Mouse (Mus musculus) forebrain, postnatal 0 days (tissue): Measurements from ENCODE around the gene Gpatch2l. TPM values are rescaled to one million over a fixed set of nuclear protein-coding genes. Genes with fewer than 3 reads are reported as not detected.

Source experiments
- ATAC-seq: fragments of 200-750 bp; cut with Nextera tagmentation; 2 replicates; pipeline ENCODE4 v1.8.0; 2017; ENCODE audit warnings: mild to moderate bottlenecking, moderate library complexity
- DNase-seq: peaks from one replicate; pipeline ENCODE4 v3.0.0-alpha.2; 2015
- H3K27ac ChIP-seq: fragments of 300-500 bp; sonication (generic); 2 replicates; pipeline ENCODE4 v1.5.1; 2014; ENCODE audit warnings: low read depth, mild to moderate bottlenecking, antibody characterized with exemption, low read length, moderate library complexity, mixed read lengths
- H3K27me3 ChIP-seq: fragments of 300-500 bp; sonication (generic); 2 replicates; pipeline ENCODE4 v1.6.1; 2014; ENCODE audit warnings: mild to moderate bottlenecking, low read length, mixed read lengths; ENCODE audit not compliant: insufficient read depth
- H3K36me3 ChIP-seq: fragments of 300-500 bp; sonication (generic); 2 replicates; pipeline ENCODE4 v1.6.1; 2014; ENCODE audit warnings: mild to moderate bottlenecking, moderate library complexity; ENCODE audit not compliant: insufficient read depth
- H3K4me1 ChIP-seq: fragments of 300-500 bp; sonication (generic); 2 replicates; pipeline ENCODE4 v1.6.1; 2014; ENCODE audit warnings: antibody characterized with exemption; ENCODE audit not compliant: insufficient read depth
- H3K4me2 ChIP-seq: fragments of 300-500 bp; sonication (generic); 2 replicates; pipeline ENCODE4 v1.6.1; 2014; ENCODE audit warnings: low read depth, mild to moderate bottlenecking, moderate library complexity
- H3K4me3 ChIP-seq: fragments of 300-500 bp; sonication (generic); 2 replicates; pipeline ENCODE4 v1.5.1; 2014; ENCODE audit warnings: low read depth, low read length, mixed read lengths
- H3K9ac ChIP-seq: fragments of 300-500 bp; sonication (generic); 2 replicates; pipeline ENCODE4 v1.6.1; 2014; ENCODE audit warnings: mild to moderate bottlenecking
- H3K9me3 ChIP-seq: fragments of 300-500 bp; sonication (generic); 2 replicates; pipeline ENCODE4 v1.6.1; 2016; ENCODE audit warnings: low read length
- CTCF ChIP-seq: sonication (generic); IDR thresholded peaks from 2 replicates; pipeline ENCODE4 v1.5.1; 2016; ENCODE audit warnings: antibody characterized with exemption, control low read depth, low read depth
- WGBS: fragments of 180-500 bp; shearing (Covaris S2); extraction: QIAGEN DNeasy Blood & Tissue Kit; methylation state at CpG from one replicate; pipeline ENCODE4 v1.1.7; 2014; 5-methylcytosine and 5-hydroxymethylcytosine counted together
- polyA plus RNA-seq: library from polyadenylated mRNA; unstranded; fragments of >200 nt; fragmentation: Nextera tagmentation; extraction: Ambion mirVana; gene quantifications from 2 replicates; pipeline ENCODE4 v1.2.1, GENCODE M21; 2015
- total RNA-seq: library from RNA; depleted of rRNA; stranded (reverse); fragments of >200 nt; gene quantifications from 2 replicates; pipeline ENCODE4 v1.2.3, GENCODE M21; 2014

Gpatch2l gene
- total and polyA plus RNA-seq, 2 experiments from 2014 or later, result 21.5 to 41.0 TPM

- TF ChIP-seq CTCF, result no peak
- peak overlapping the region; percentile 74 for H3K9ac ChIP-seq
- WGBS, result 20% methylated on average over 7 of the region's 7 CpGs
- H3K4me2 ChIP-seq, result peak overlapping the region; percentile 95
- H3K4me1 ChIP-seq, result peaks cover 17% of the 10 kb centered on the region
- peaks cover 19% of the 10 kb centered on the region for H3K36me3 ChIP-seq
- peak overlapping the region; percentile 83 for H3K4me3 ChIP-seq
- H3K9me3 ChIP-seq, result no peaks in the 10 kb centered on the region
- H3K27me3 ChIP-seq, result no peaks in the 10 kb centered on the region
- DNase-seq (no peak), ATAC-seq (no peak)
- H3K27ac ChIP-seq, result no peak overlapping the region
Observed at GRCm38 (mm10) chr12:86242563-86242962, 905 bp downstream of the Gpatch2l start.

- no peak overlapping the region for H3K4me2 ChIP-seq
- H3K36me3 ChIP-seq, result peaks cover 19% of the 10 kb centered on the region
- no peak for TF ChIP-seq CTCF
- H3K27ac ChIP-seq, result no peak overlapping the region
- H3K9ac ChIP-seq, result no peak overlapping the region
- no peaks in the 10 kb centered on the region for H3K27me3 ChIP-seq
- H3K4me3 ChIP-seq, result no peak overlapping the region
- no peak for DNase-seq
- WGBS, result 95% methylated on average over 17 of the region's 17 CpGs
- peaks cover 17% of the 10 kb centered on the region for H3K4me1 ChIP-seq
- H3K9me3 ChIP-seq, result no peaks in the 10 kb centered on the region
- ATAC-seq, result no peak
Observed at GRCm38 (mm10) chr12:86243936-86244335, 2.3 kb downstream of the Gpatch2l start.

GRCm38 (mm10) chr12:86250183-86250582 lies 8.5 kb downstream of the Gpatch2l start:
- no peaks in the 10 kb centered on the region for H3K27me3 ChIP-seq
- no peaks in the 10 kb centered on the region for H3K9me3 ChIP-seq
- peaks cover 4% of the 10 kb centered on the region for H3K36me3 ChIP-seq
- H3K4me2 ChIP-seq, result no peak overlapping the region
- no peak overlapping the region for H3K9ac ChIP-seq
- H3K4me3 ChIP-seq, result no peak overlapping the region
- no peak for TF ChIP-seq CTCF
- H3K27ac ChIP-seq, result no peak overlapping the region
- WGBS, result 80% methylated on average over 4 of the region's 4 CpGs
- no peak for DNase-seq
- ATAC-seq, result no peak
- 0 out of 2 replicates have a peak, but pooled peaks cover 5% of the 10 kb centered on the region for H3K4me1 ChIP-seq

- H3K4me3 ChIP-seq, result no peak overlapping the region
- no peak for TF ChIP-seq CTCF
- no peak overlapping the region for H3K9ac ChIP-seq
- H3K27ac ChIP-seq, result no peak overlapping the region
- ATAC-seq (no peak), DNase-seq (no peak)
- WGBS, result 54% methylated on average over 7 of the region's 7 CpGs
- H3K4me2 ChIP-seq, result no peak overlapping the region
- H3K36me3 ChIP-seq, result no peaks in the 10 kb centered on the region; the same call in 1 of the 2 replicates
- H3K9me3 ChIP-seq, result no peaks in the 10 kb centered on the region
- no peaks in the 10 kb centered on the region for H3K27me3 ChIP-seq
- no peaks in the 10 kb centered on the region for H3K4me1 ChIP-seq
Observed at GRCm38 (mm10) chr12:86254910-86255309, 13.3 kb downstream of the Gpatch2l start.

- peaks cover 38% of the 10 kb centered on the region for H3K36me3 ChIP-seq
- ATAC-seq (no peak), DNase-seq (no peak)
- H3K4me2 ChIP-seq, result no peak overlapping the region
- no peaks in the 10 kb centered on the region for H3K27me3 ChIP-seq
- H3K9ac ChIP-seq, result no peak overlapping the region
- TF ChIP-seq CTCF, result no peak
- no peak overlapping the region for H3K27ac ChIP-seq
- no peaks in the 10 kb centered on the region for H3K4me1 ChIP-seq
- no peak overlapping the region for H3K4me3 ChIP-seq
- no peaks in the 10 kb centered on the region for H3K9me3 ChIP-seq
- 35% methylated on average over 9 of the region's 9 CpGs for WGBS
Observed at GRCm38 (mm10) chr12:86271626-86272025, 30.0 kb downstream of the Gpatch2l start.

- no peak for ATAC-seq
- H3K9ac ChIP-seq, result no peak overlapping the region
- no peak for TF ChIP-seq CTCF
- no peaks in the 10 kb centered on the region for H3K9me3 ChIP-seq
- no peaks in the 10 kb centered on the region for H3K4me1 ChIP-seq
- no peak overlapping the region for H3K27ac ChIP-seq
- H3K36me3 ChIP-seq, result peaks cover 19% of the 10 kb centered on the region
- no peak overlapping the region for H3K4me2 ChIP-seq
- no peak for DNase-seq
- H3K27me3 ChIP-seq, result no peaks in the 10 kb centered on the region
- WGBS, result 61% methylated on average over 2 of the region's 2 CpGs
- no peak overlapping the region for H3K4me3 ChIP-seq
Observed at GRCm38 (mm10) chr12:86274246-86274645, 32.6 kb downstream of the Gpatch2l start.

- no peak for TF ChIP-seq CTCF
- H3K27ac ChIP-seq, result no peak overlapping the region
- DNase-seq (no peak), ATAC-seq (no peak)
- no peak overlapping the region for H3K9ac ChIP-seq
- no peak overlapping the region for H3K4me3 ChIP-seq
- 82% methylated on average over 3 of the region's 3 CpGs for WGBS
- no peaks in the 10 kb centered on the region for H3K27me3 ChIP-seq
- peaks cover 4% of the 10 kb centered on the region; the same call in 1 of the 2 replicates for H3K36me3 ChIP-seq
- H3K4me2 ChIP-seq, result no peak overlapping the region
- H3K4me1 ChIP-seq, result no peaks in the 10 kb centered on the region
- no peaks in the 10 kb centered on the region for H3K9me3 ChIP-seq
Observed at GRCm38 (mm10) chr12:86275731-86276130, 34.1 kb downstream of the Gpatch2l start.
